Mouse (Mus musculus) thymus, adult 2 months (tissue): ENCODE measurements around the gene Nes. TPM values are rescaled to one million over a fixed set of nuclear protein-coding genes. Genes with fewer than 3 reads are reported as not detected.
A peak's percentile ranks its signal among the peaks of the same experiment; 100 is the strongest.

Experiments used
- DNase-seq: peaks from one replicate; pipeline ENCODE4 v3.0.0; 2021
- H3K27ac ChIP-seq: fragments of 200-500 bp; 2 replicates; pipeline ENCODE4 v1.5.1; 2012; ENCODE audit warnings: low read length, control low read depth; ENCODE audit not compliant: control insufficient read depth, insufficient read depth
- H3K27me3 ChIP-seq: fragments of 200-500 bp; 2 replicates; pipeline ENCODE4 v1.6.1; 2012; ENCODE audit warnings: mild to moderate bottlenecking, low read length, moderate library complexity, mixed read lengths; ENCODE audit not compliant: control insufficient read depth, insufficient read depth
- H3K36me3 ChIP-seq: fragments of 200-500 bp; 2 replicates; pipeline ENCODE4 v1.6.1; 2012; ENCODE audit warnings: mild to moderate bottlenecking, low read length, moderate library complexity; ENCODE audit not compliant: control insufficient read depth, insufficient read depth
- H3K4me1 ChIP-seq: fragments of 200-500 bp; replicated peaks from 2 replicates; pipeline ENCODE4 v1.6.1; 2012; ENCODE audit warnings: low read length; ENCODE audit not compliant: control insufficient read depth, insufficient read depth
- H3K4me3 ChIP-seq: fragments of 200-500 bp; 2 replicates; pipeline ENCODE4 v1.5.1; 2012; ENCODE audit warnings: mild to moderate bottlenecking, low read length, control low read depth, moderate library complexity; ENCODE audit not compliant: control insufficient read depth, insufficient read depth
- CTCF ChIP-seq: fragments of 200-500 bp; IDR thresholded peaks from 2 replicates; pipeline ENCODE4 v1.5.1; 2012; ENCODE audit warnings: mild to moderate bottlenecking, control low read depth, low read length, moderate library complexity, borderline replicate concordance; ENCODE audit not compliant: control insufficient read depth, poor library complexity, insufficient read depth; ENCODE audit errors: extremely low read depth
- POLR2A ChIP-seq: fragments of 200-500 bp; IDR thresholded peaks from 2 replicates; pipeline ENCODE4 v1.6.1; 2012; ENCODE audit warnings: mild to moderate bottlenecking, low read length, control low read depth, moderate library complexity; ENCODE audit not compliant: control insufficient read depth, poor library complexity, insufficient read depth; ENCODE audit errors: extremely low read depth
- WGBS: fragments of 180-500 bp; shearing (Covaris S2); methylation state at CpG from one replicate; pipeline ENCODE4 v1.1.7; 2018; 5-methylcytosine and 5-hydroxymethylcytosine counted together
- polyA plus RNA-seq: library from polyadenylated mRNA; depleted of rRNA; stranded (reverse); fragments of >200 nt; gene quantifications from 2 replicates; pipeline ENCODE4 v1.2.3, GENCODE M21; 2012

The Nes gene
- polyA plus RNA-seq, 1 experiment = 1.1 TPM

DNA sequence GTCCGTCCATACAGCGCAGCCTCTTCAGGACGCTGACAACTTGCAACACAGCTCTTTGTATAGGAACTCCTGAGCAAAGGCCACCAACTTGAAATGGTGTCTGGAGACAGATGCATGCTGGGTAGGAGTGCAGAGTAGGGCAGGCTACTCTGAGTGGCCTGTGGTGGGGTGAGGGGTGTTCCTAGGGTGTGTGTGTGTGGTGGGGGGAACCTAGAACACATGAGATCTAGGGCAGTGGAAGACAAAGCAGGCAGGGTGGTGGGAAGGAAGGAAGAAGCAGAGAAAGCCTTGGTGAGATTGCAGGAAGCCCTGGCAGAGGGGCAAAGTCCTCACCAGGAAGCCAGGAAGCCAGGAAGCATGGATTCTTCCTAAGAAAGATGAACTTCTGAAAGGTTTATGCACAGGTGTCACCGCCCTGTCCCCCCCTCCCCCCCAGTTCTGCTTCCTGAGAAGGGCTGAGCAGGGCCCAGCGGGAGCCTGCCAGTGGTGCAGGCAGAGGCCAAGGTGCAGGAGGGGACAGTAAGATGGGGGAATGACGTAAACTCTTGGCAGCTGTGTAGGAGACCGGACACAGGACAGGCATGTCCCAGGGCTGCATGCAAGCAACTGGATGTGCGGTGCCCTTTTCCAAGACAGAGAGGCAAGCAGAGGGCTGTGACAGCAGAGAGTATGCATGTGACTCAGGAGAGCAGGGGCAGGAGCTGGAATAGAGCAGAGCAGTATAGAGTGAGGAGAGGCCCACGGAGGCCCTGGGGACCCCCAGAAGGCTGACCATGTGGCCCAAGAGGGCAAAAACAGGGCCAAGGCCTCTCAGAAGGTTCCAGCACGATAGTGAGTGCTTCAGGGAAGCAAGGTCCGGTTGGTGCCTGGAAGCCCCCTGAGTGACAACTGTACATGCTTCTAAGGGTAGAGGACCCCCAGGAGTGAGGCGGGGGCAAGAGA lies 11.3 kb downstream of the Nes start:
- Histone ChIP-seq H3K36me3 (no peaks in the 10 kb centered on the region), H3K27me3 (no peaks in the 10 kb centered on the region), H3K4me3 (no peak overlapping the region), H3K27ac (no peak overlapping the region), H3K4me1 (peaks cover 16% of the 10 kb centered on the region)
- DNase-seq = no peak
- WGBS = 50% methylated on average over 12 of the region's 12 CpGs
- TF ChIP-seq CTCF (no peak), POLR2A (no peak)

DNA sequence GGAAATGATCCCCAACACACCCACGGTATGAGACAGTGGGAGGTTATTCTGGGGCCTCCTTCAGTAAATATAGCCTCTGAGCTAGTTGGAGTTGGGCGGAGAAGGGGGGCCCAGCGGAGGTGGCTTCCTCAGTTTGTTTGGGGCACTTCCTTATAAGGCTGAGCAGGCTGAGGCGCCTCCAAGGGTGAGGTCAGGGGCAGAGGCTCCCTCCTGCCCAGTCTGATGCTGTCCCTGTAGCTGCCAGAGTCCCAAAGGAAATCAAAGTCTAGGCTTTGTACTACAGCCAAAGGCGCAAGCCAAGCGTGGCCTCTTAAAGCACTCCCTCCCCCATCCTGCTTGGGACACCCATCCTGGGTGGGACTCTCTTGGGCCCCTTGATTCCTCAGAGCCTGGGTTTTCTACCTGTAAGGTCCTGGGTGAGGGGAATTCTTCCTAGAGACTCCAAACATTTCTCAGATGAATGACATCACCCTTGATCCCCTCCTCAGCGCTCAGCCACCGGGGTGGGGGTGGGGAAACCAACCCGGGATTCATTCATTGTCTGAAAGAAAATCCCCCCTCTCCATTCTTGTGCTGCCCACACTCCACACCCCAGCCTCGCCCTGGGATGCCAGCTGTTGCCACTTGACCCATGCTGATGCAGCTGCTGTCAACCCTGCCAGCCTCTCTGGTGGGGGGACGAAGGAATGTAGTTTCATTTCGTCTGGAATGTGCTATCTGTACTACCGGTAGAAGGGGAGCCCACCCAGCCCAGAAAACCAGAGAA lies 12.1 kb downstream of the Nes start:
- Histone ChIP-seq H3K4me1 (peaks cover 23% of the 10 kb centered on the region), H3K4me3 (no peak overlapping the region), H3K27me3 (no peaks in the 10 kb centered on the region), H3K27ac (no peak overlapping the region), H3K36me3 (no peaks in the 10 kb centered on the region)
- WGBS = 37% methylated on average over 13 of the region's 13 CpGs
- TF ChIP-seq POLR2A (no peak), CTCF (no peak)
- DNase-seq = no peak

DNA sequence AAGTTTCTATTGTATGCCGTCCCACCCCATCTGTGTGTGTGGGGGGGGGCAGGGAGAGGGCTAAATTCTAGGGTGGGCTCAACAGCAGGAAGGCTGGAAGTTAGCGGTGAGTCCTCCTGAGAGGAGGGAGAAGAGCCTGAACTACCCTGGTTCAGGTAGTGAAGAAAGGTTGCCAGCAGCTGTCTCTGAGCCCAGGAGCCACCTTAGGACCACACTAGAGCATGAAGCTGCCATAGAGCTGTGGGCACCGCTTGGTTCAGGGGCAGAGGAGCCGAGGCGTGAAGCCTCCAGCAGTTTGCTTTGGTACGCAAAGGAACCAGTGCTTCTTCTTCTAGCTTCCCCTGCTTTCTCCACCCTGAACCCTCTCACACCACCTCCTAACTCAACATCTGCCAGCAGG lies 12.7 kb downstream of the Nes start:
- H3K27me3 ChIP-seq = no peaks in the 10 kb centered on the region
- WGBS = 89% methylated on average over 6 of the region's 6 CpGs
- no peak overlapping the region for H3K27ac ChIP-seq
- no peak overlapping the region for H3K4me3 ChIP-seq
- TF ChIP-seq POLR2A = no peak
- no peak for TF ChIP-seq CTCF
- peaks cover 28% of the 10 kb centered on the region for H3K4me1 ChIP-seq
- H3K36me3 ChIP-seq = no peaks in the 10 kb centered on the region
- no peak for DNase-seq

DNA sequence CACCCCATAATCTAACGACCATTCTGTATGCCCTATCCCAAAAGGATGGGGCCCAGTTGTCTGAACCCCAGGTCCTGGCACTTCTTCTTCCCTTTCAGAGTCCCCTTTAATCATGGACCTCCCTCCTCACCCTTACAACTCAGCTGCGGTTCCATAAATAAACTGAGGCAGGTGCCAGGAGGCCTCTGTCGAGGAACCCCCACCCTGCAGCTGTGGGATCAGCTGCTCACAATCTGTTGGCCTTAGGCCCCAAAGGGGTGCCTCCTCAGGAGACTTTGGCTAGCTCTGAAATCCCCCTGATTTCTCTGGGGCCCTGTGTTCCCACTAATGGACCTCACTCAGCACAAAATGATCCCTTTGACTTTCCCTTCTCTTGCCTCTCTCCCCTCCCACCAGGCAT lies 13.2 kb downstream of the Nes start:
- Histone ChIP-seq H3K36me3 (no peaks in the 10 kb centered on the region), H3K4me1 (peaks cover 28% of the 10 kb centered on the region), H3K27me3 (no peaks in the 10 kb centered on the region), H3K27ac (no peak overlapping the region), H3K4me3 (no peak overlapping the region)
- DNase-seq = no peak
- WGBS = 64% methylated on average over 3 of the region's 3 CpGs
- TF ChIP-seq POLR2A (no peak), CTCF (no peak)

DNA sequence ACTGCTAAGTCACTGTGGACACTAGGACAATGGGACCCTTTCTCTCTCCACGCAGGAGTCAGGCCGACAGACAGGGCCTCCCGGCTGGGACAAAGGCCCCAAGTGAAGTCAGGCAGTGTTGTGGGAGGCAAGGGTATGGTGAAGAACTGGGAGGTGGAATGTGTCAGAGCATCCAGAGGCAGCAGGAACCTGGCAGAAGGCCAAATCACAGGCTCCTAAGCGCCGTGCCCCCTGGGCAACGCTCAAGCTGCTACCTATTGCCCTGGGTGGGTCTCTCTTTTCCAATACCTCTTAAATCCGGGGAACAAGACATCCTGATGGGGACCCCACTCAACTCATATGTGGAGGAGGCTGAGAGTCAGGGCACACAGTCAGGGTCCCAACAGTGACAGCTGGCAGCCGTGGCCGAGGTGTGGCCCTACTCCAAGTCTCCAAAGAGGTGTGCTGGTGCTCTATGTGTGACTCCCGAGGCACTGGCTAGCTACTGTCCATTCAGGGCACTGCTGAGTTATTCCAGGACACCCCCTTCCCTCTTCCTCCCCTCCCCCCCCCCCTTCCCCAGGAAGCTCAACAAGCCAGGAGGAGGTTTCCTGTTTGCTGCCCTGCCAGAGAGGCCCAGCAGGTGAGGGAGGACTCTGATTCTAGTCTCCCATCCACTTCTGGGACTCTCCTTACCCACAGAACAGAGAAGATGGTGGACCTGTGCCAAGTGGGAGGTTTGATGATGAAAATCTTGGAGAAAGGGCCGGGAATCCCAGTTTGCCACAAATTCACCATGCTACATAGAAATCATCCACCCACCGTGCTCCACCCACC lies 14.8 kb downstream of the Nes start:
- Histone ChIP-seq H3K27ac (no peak overlapping the region), H3K36me3 (no peaks in the 10 kb centered on the region), H3K4me3 (no peak overlapping the region), H3K4me1 (peaks cover 28% of the 10 kb centered on the region), H3K27me3 (no peaks in the 10 kb centered on the region)
- TF ChIP-seq POLR2A (no peak), CTCF (no peak)
- 81% methylated on average over 12 of the region's 12 CpGs for WGBS
- no peak for DNase-seq

DNA sequence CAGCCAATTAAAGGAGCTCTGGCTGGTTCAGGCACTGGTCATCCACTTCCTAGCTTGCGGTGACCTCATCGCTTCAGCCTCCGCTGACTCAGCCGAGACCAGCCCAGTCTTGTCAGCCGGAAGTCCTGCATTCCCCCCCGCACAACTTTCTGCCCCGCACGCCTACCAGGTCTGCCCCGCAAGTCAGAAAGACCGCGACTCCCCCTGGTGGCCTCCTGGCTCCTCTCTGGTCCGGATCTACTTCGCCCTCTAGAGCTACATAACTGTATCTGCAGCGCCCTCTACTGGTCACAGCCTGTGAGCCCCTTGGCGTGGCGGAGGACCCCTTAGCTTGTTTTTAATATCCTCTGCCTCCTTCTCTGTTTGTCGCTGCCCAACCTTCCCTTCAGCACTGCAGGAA lies 16.0 kb downstream of the Nes start:
- H3K4me1 ChIP-seq = peaks cover 28% of the 10 kb centered on the region
- no peaks in the 10 kb centered on the region for H3K27me3 ChIP-seq
- peak; percentile 100 for TF ChIP-seq CTCF
- no peak for TF ChIP-seq POLR2A
- 2% methylated on average over 17 of the region's 17 CpGs for WGBS
- no peak overlapping the region for H3K4me3 ChIP-seq
- H3K36me3 ChIP-seq = no peaks in the 10 kb centered on the region
- DNase-seq = peak; percentile 86
- no peak overlapping the region for H3K27ac ChIP-seq
